Comparison of ENCODE assay signal across 9 mouse cellular contexts in the genomic region with DNA sequence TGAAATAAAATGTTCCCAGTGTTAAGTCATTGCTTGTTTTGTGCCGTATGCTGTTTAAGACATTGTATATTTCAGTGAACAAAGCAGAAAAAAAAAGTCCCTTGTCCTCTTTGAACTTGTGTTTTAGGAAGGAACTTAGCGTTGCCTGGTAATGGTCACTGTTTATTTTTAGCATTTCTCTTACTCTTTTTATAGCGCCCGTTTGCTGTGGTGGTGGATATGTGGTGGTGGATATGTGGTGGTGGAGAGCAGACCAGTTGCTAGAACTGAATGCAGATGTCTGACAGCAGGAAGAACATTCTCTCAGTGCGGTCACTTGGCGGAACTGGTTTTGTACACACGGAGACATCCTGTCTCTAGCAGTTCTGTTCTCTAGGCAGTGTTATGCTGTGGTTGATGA. TPM values are rescaled to one million over a fixed set of nuclear protein-coding genes. Genes with fewer than 3 reads are reported as not detected.
A peak's percentile ranks its signal among the peaks of the same experiment; 100 is the strongest.
DNase-seq lines count a peak whose midpoint lies in the region; ATAC-seq and TF ChIP-seq lines count a peak whose summit lies in the region.
"Had no signal": no experiment of that assay in that cellular context is flagged by ENCODE, and none has a peak within 500 bp of the region (broad histone marks: within the 10 kb centered on the region; RNA-seq: fewer than 3 reads in every experiment).

No protein-coding gene starts in this region.

- H3K9ac ChIP-seq in midbrain, embryonic 11.5 days (ENCODE audit: low read length) = no peak overlapping the region
- H3K9ac ChIP-seq in midbrain, postnatal 0 days (replicated peaks; ENCODE audit: low read length, poor library complexity, severe bottlenecking) = no peak overlapping the region
- 0 out of 2 replicates have a peak overlapping the region, but pooled peaks have one; percentile 47 for H3K9ac ChIP-seq in heart, embryonic 13.5 days
- H3K9ac ChIP-seq in lung, embryonic 14.5 days = no peak overlapping the region
- H3K9ac ChIP-seq: limb, embryonic 12.5 days had no signal

- H3K4me2 ChIP-seq in midbrain, embryonic 11.5 days = no peak overlapping the region
- no peak overlapping the region for H3K4me2 ChIP-seq in midbrain, postnatal 0 days (ENCODE audit: low read depth, low read length, poor library complexity, severe bottlenecking)
- H3K4me2 ChIP-seq in heart, embryonic 13.5 days = peak overlapping the region; percentile 37
- no peak overlapping the region for H3K4me2 ChIP-seq in lung, embryonic 14.5 days
- H3K4me2 ChIP-seq: limb, embryonic 12.5 days had no signal

- no peaks in the 10 kb centered on the region for H3K27me3 ChIP-seq in midbrain, embryonic 11.5 days (ENCODE audit: control insufficient read depth, insufficient read depth, low read length)
- no peaks in the 10 kb centered on the region for H3K27me3 ChIP-seq in midbrain, postnatal 0 days (ENCODE audit: insufficient read depth, low read length)
- no peaks in the 10 kb centered on the region for H3K27me3 ChIP-seq in heart, embryonic 13.5 days (replicated peaks)
- H3K27me3 ChIP-seq in lung, embryonic 14.5 days (ENCODE audit: insufficient read depth, low read length) = no peaks in the 10 kb centered on the region
- H3K27me3 ChIP-seq in splenic B cell, adult 2 months (ENCODE audit: control insufficient read depth, insufficient read depth, low read length, poor library complexity, severe bottlenecking) = no peaks in the 10 kb centered on the region
- H3K27me3 ChIP-seq in cerebellum, adult 2 months (ENCODE audit: control insufficient read depth, insufficient read depth, low read length) = no peaks in the 10 kb centered on the region
- H3K27me3 ChIP-seq: limb, embryonic 12.5 days had no signal

- peak; percentile 17 for DNase-seq in midbrain, embryonic 11.5 days (ENCODE audit: low spot score, missing footprints)
- DNase-seq in midbrain, postnatal 0 days (ENCODE audit: low spot score) = no peak
- DNase-seq in lung, embryonic 14.5 days = peak; percentile 57
- peak; percentile 78 for DNase-seq in splenic B cell, adult 2 months (ENCODE audit: low read depth, low spot score)
- no peak for DNase-seq in retina, embryonic 14.5 days (ENCODE audit: low spot score)
- DNase-seq in cerebellum, adult 2 months = no peak
- DNase-seq in layer of hippocampus, postnatal 10 days (ENCODE audit: low spot score in 2 of 2) = no peak

- TF ChIP-seq POLR2A in cerebellum, adult 2 months (IDR thresholded peaks at IDR 0.05; ENCODE audit: borderline replicate concordance, insufficient read depth, low read length) = no peak

- ATAC-seq in midbrain, embryonic 11.5 days (ENCODE audit: low FRiP score) = no peak
- no peak for ATAC-seq in midbrain, postnatal 0 days (ENCODE audit: low FRiP score)
- ATAC-seq in heart, embryonic 13.5 days (ENCODE audit: extremely low read depth, insufficient number of reproducible peaks, low FRiP score, low TSS enrichment) = no peak
- ATAC-seq in lung, embryonic 14.5 days (ENCODE audit: insufficient read depth) = peak; percentile 63; the same call in 1 of the 2 replicates

- no peaks in the 10 kb centered on the region for H3K4me1 ChIP-seq in midbrain, embryonic 11.5 days (ENCODE audit: control insufficient read depth, insufficient read depth, low read length)
- no peaks in the 10 kb centered on the region for H3K4me1 ChIP-seq in midbrain, postnatal 0 days (ENCODE audit: insufficient read depth, low read length)
- peaks cover 18% of the 10 kb centered on the region for H3K4me1 ChIP-seq in heart, embryonic 13.5 days
- no peaks in the 10 kb centered on the region for H3K4me1 ChIP-seq in lung, embryonic 14.5 days (ENCODE audit: insufficient read depth)
- no peaks in the 10 kb centered on the region for H3K4me1 ChIP-seq in cerebellum, adult 2 months (ENCODE audit: control insufficient read depth, insufficient read depth, low read length)
- H3K4me1 ChIP-seq: limb, embryonic 12.5 days had no signal

- TF ChIP-seq CTCF in midbrain, postnatal 0 days (IDR thresholded peaks at IDR 0.05) = no peak
- TF ChIP-seq CTCF in lung, embryonic 14.5 days (IDR thresholded peaks at IDR 0.05; ENCODE audit: low read depth) = no peak
- no peak for TF ChIP-seq CTCF in cerebellum, adult 2 months (IDR thresholded peaks at IDR 0.05; ENCODE audit: borderline replicate concordance, insufficient read depth, low read depth, low read length)

- peaks cover 7% of the 10 kb centered on the region; the same call in 1 of the 2 replicates for H3K36me3 ChIP-seq in midbrain, embryonic 11.5 days (ENCODE audit: control insufficient read depth, insufficient read depth, low read length)
- peaks cover 22% of the 10 kb centered on the region for H3K36me3 ChIP-seq in midbrain, postnatal 0 days (ENCODE audit: insufficient read depth, low read length)
- H3K36me3 ChIP-seq in heart, embryonic 13.5 days = peaks cover 49% of the 10 kb centered on the region
- peaks cover 47% of the 10 kb centered on the region for H3K36me3 ChIP-seq in lung, embryonic 14.5 days (ENCODE audit: insufficient read depth)
- peaks cover 8% of the 10 kb centered on the region for H3K36me3 ChIP-seq in splenic B cell, adult 2 months (ENCODE audit: control insufficient read depth, insufficient read depth, low read length, poor library complexity, severe bottlenecking)

- H3K27ac ChIP-seq in midbrain, embryonic 11.5 days (ENCODE audit: low read depth, low read length) = no peak overlapping the region
- no peak overlapping the region for H3K27ac ChIP-seq in midbrain, postnatal 0 days (ENCODE audit: low read depth, low read length)
- H3K27ac ChIP-seq in heart, embryonic 13.5 days (replicated peaks) = peak overlapping the region; percentile 59
- H3K27ac ChIP-seq in lung, embryonic 14.5 days (ENCODE audit: low read depth) = no peak overlapping the region
- H3K27ac ChIP-seq in cerebellum, adult 2 months (ENCODE audit: insufficient read depth, low read length) = no peak overlapping the region
- H3K27ac ChIP-seq: limb, embryonic 12.5 days had no signal

- no peak overlapping the region for H3K4me3 ChIP-seq in midbrain, embryonic 11.5 days (ENCODE audit: low read depth, low read length)
- H3K4me3 ChIP-seq in midbrain, postnatal 0 days (ENCODE audit: low read depth, low read length) = no peak overlapping the region
- no peak overlapping the region for H3K4me3 ChIP-seq in heart, embryonic 13.5 days
- H3K4me3 ChIP-seq in lung, embryonic 14.5 days (ENCODE audit: low read depth, low read length) = no peak overlapping the region
- H3K4me3 ChIP-seq in cerebellum, adult 2 months (replicated peaks; ENCODE audit: insufficient read depth, low read depth, low read length) = no peak overlapping the region
- H3K4me3 ChIP-seq: limb, embryonic 12.5 days had no signal

- H3K9me3 ChIP-seq in midbrain, embryonic 11.5 days (ENCODE audit: control insufficient read depth, low read length) = no peaks in the 10 kb centered on the region
- H3K9me3 ChIP-seq in midbrain, postnatal 0 days (ENCODE audit: low read length) = no peaks in the 10 kb centered on the region
- H3K9me3 ChIP-seq in heart, embryonic 13.5 days = no peaks in the 10 kb centered on the region
- no peaks in the 10 kb centered on the region for H3K9me3 ChIP-seq in lung, embryonic 14.5 days (ENCODE audit: low read depth, low read length)
- H3K9me3 ChIP-seq: limb, embryonic 12.5 days had no signal

- WGBS in midbrain, embryonic 11.5 days = 87% methylated on average over 7 of the region's 7 CpGs
- 86% methylated on average over 7 of the region's 7 CpGs for WGBS in midbrain, postnatal 0 days
- WGBS in heart, embryonic 13.5 days = 36% methylated on average over 7 of the region's 7 CpGs
- 59% methylated on average over 7 of the region's 7 CpGs for WGBS in lung, embryonic 14.5 days
- 76% methylated on average over 7 of the region's 7 CpGs for WGBS in cerebellum, adult 2 months

RNA-seq across cellular contexts. Expression of gene Cops4, which starts 8.1 kb away (rescaled TPM):
- 242 and 251 TPM in 2 replicates for polyA plus RNA-seq in midbrain, embryonic 11.5 days (2014; fragmentation: Nextera tagmentation; extraction: Ambion mirVana)
- 100 and 108 TPM in 2 replicates for total RNA-seq in midbrain, postnatal 0 days (2014; rRNA removed)
- polyA plus RNA-seq in midbrain, postnatal 0 days (2015; fragmentation: Nextera tagmentation; extraction: Ambion mirVana) = 168 and 174 TPM in 2 replicates
- polyA plus RNA-seq in heart, embryonic 13.5 days (2015; fragmentation: Nextera tagmentation; extraction: Ambion mirVana) = 146 and 162 TPM in 2 replicates
- polyA plus RNA-seq in lung, embryonic 14.5 days (2014; fragmentation: Nextera tagmentation; extraction: Ambion mirVana) = 202 and 209 TPM in 2 replicates
- 86.3 and 87.4 TPM in 2 replicates for polyA plus RNA-seq in cerebellum, adult 2 months (2012; rRNA removed)
- total RNA-seq in layer of hippocampus, postnatal 10 days (2021) = 10 to 100 TPM; 75.6 to 77.3 TPM

RNA-seq across cellular contexts. Expression of gene Lin54, which starts 25.7 kb away (rescaled TPM):
- polyA plus RNA-seq in midbrain, embryonic 11.5 days (2014; fragmentation: Nextera tagmentation; extraction: Ambion mirVana) = 18.7 and 21.4 TPM in 2 replicates
- total RNA-seq in midbrain, postnatal 0 days (2014; rRNA removed) = 10.9 and 11.4 TPM in 2 replicates
- 6.0 and 6.3 TPM in 2 replicates for polyA plus RNA-seq in midbrain, postnatal 0 days (2015; fragmentation: Nextera tagmentation; extraction: Ambion mirVana)
- polyA plus RNA-seq in heart, embryonic 13.5 days (2015; fragmentation: Nextera tagmentation; extraction: Ambion mirVana) = 8.9 and 9.0 TPM in 2 replicates
- 18.0 and 18.5 TPM in 2 replicates for polyA plus RNA-seq in lung, embryonic 14.5 days (2014; fragmentation: Nextera tagmentation; extraction: Ambion mirVana)
- 6.1 and 7.7 TPM in 2 replicates for polyA plus RNA-seq in cerebellum, adult 2 months (2012; rRNA removed)
- total RNA-seq in layer of hippocampus, postnatal 10 days (2021) = 10 to 100 TPM; 15.1 to 18.8 TPM

RNA-seq across cellular contexts. Expression of gene Plac8, which starts 45.9 kb away (rescaled TPM):
- 1.4 and 1.7 TPM in 2 replicates for polyA plus RNA-seq in midbrain, embryonic 11.5 days (2014; fragmentation: Nextera tagmentation; extraction: Ambion mirVana)
- total RNA-seq in midbrain, postnatal 0 days (2014; rRNA removed) = 3.4 and 3.7 TPM in 2 replicates
- 1.3 and 1.7 TPM in 2 replicates for polyA plus RNA-seq in midbrain, postnatal 0 days (2015; fragmentation: Nextera tagmentation; extraction: Ambion mirVana)
- 5.7 and 5.8 TPM in 2 replicates for polyA plus RNA-seq in heart, embryonic 13.5 days (2015; fragmentation: Nextera tagmentation; extraction: Ambion mirVana)
- polyA plus RNA-seq in lung, embryonic 14.5 days (2014; fragmentation: Nextera tagmentation; extraction: Ambion mirVana) = 10.0 and 11.5 TPM in 2 replicates
- polyA plus RNA-seq in cerebellum, adult 2 months (2012; rRNA removed) = 0.72 and 0.74 TPM in 2 replicates
- total RNA-seq in layer of hippocampus, postnatal 10 days (2021) = not detected

Comparison
In these comparisons a context has a peak if more than half of its experiments do, and no peak if none do; other contexts are left out.
1. DNase-seq: peak in midbrain, embryonic 11.5 days (single experiment), lung, embryonic 14.5 days (single experiment) and splenic B cell, adult 2 months (single experiment); none in midbrain, postnatal 0 days (single experiment), retina, embryonic 14.5 days (single experiment), cerebellum, adult 2 months (0 of 2) and layer of hippocampus, postnatal 10 days (0 of 2).